Comparison of ENCODE assay signal across 1 mouse cellular context in the genomic region with DNA sequence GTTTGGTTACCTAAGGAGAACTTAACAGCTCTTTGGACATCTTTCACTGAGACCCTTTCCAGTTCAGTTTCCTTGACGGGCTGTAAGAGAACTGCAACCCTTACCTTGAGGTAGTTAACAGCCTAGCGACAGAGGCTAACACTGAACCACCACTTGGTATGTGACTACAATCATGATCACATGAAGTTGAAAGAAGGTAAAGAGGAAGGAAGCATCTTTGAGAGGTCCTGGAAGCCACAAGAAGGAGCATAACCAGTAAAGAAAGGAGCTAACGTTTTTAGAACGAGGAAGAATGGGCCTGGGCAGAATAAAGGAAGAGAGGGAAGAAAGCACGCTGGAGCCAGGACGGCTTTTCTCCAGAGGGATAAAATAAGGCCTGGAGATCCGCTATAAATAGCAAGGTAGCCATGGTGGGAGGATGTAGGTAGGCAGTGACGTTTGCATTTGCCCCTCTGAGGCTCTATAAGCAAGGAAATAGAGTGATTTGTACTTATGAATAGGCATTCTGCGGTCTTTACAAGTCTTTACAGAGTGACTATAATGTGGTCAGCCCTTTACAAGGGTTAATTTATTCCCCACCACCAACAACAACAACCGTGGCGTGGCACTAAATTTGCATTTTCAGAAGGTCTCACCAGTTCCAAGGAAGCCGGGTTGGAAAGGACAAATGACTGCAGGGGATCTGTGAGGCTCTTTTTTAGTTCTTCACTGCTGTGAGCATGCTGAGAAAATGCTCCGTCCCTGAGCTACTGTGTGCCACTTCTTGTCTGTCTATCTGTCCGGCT.
TF ChIP-seq lines count a peak whose summit lies in the region.

No protein-coding gene starts in this region.

TF ChIP-seq in CH12.LX, 34 proteins besides CTCF, POLR2A, EP300 and RAD21:
- TF ChIP-seq JUND (conservative IDR thresholded peaks at IDR 0.05; ENCODE audit: low read depth, low read length), result no peak
- TF ChIP-seq ZKSCAN1 (IDR thresholded peaks at IDR 0.05; ENCODE audit: borderline replicate concordance, low read depth, low read length), result no peak
- TF ChIP-seq ZMIZ1 (IDR thresholded peaks at IDR 0.05; ENCODE audit: low read depth, low read length), result no peak
- TF ChIP-seq IRF4 (IDR thresholded peaks at IDR 0.05; ENCODE audit: low read depth, low read length), result no peak
- no peak for TF ChIP-seq MYC (IDR thresholded peaks at IDR 0.05; ENCODE audit: low read depth, low read length)
- TF ChIP-seq JUN (IDR thresholded peaks at IDR 0.05; ENCODE audit: insufficient read depth, low read depth, low read length), result no peak
- TF ChIP-seq TCF12 (IDR thresholded peaks at IDR 0.05; ENCODE audit: low read depth, low read length), result no peak
- TF ChIP-seq ZC3H11A (IDR thresholded peaks at IDR 0.05; ENCODE audit: low read depth, low read length), result no peak
- TF ChIP-seq GABPA (IDR thresholded peaks at IDR 0.05; ENCODE audit: insufficient replicate concordance, low read depth, low read length), result no peak
- TF ChIP-seq UBTF (IDR thresholded peaks at IDR 0.05; ENCODE audit: low read depth, low read length), result no peak
- TF ChIP-seq HCFC1 (IDR thresholded peaks at IDR 0.05; ENCODE audit: low read depth, low read length), result no peak
- TF ChIP-seq SIN3A (IDR thresholded peaks at IDR 0.05; ENCODE audit: low read length), result no peak
- TF ChIP-seq MAFK (IDR thresholded peaks at IDR 0.05; ENCODE audit: insufficient replicate concordance, low read length), result no peak
- no peak for TF ChIP-seq USF1 (IDR thresholded peaks at IDR 0.05; ENCODE audit: low read depth, low read length)
- TF ChIP-seq E2F4 (IDR thresholded peaks at IDR 0.05; ENCODE audit: insufficient replicate concordance, low read depth, low read length), result no peak
- TF ChIP-seq CHD1 (IDR thresholded peaks at IDR 0.05; ENCODE audit: low read depth, low read length), result no peak
- TF ChIP-seq KAT2A (IDR thresholded peaks at IDR 0.05; ENCODE audit: insufficient replicate concordance, low read length), result no peak
- no peak for TF ChIP-seq NRF1 (IDR thresholded peaks at IDR 0.05; ENCODE audit: low read depth, low read length)
